Mouse (Mus musculus) granulocyte monocyte progenitor cell, adult 5-6 weeks (primary cell): ENCODE data around the gene Pyroxd1. TPM values are rescaled to one million over a fixed set of nuclear protein-coding genes. Genes with fewer than 3 reads are reported as not detected.

Source experiments
- ATAC-seq: replicated peaks from 2 replicates; pipeline ENCODE4 v1.8.0; 2016; ENCODE audit warnings: mild to moderate bottlenecking, moderate TSS enrichment, inconsistent platforms; ENCODE audit not compliant: poor library complexity, severe bottlenecking
- total RNA-seq, 2 experiments: library from RNA; stranded (forward) in 1 of 2; stranded (reverse) in 1 of 2; fragments of 200-712, 200-1000 nt in 1 of 2; fragments of >200 nt in 1 of 2; fragmentation: Nextera tagmentation in 1 of 2; gene quantifications; 2 replicates each; pipeline ENCODE4 v1.2.3; 2014 to 2017

Gene Pyroxd1
- total RNA-seq, 2 experiments from 2014 or later: 9.3 to 14.0 TPM

GRCm38 (mm10) chr6:142367565-142367964, 22.1 kb downstream of the Pyroxd1 start:
- no peak for ATAC-seq

GRCm38 (mm10) chr6:142369568-142369967, 24.1 kb downstream of the Pyroxd1 start:
- ATAC-seq: no peak

- ATAC-seq: no peak
Measured at GRCm38 (mm10) chr6:142377081-142377480, 31.6 kb downstream of the Pyroxd1 start.

GRCm38 (mm10) chr6:142378576-142379330, 33.3 kb downstream of the Pyroxd1 start:
- ATAC-seq: no peak

- ATAC-seq: peak; percentile 47
Measured at GRCm38 (mm10) chr6:142379961-142380360, 34.5 kb downstream of the Pyroxd1 start.

GRCm38 (mm10) chr6:142381615-142382014, 36.2 kb downstream of the Pyroxd1 start:
- ATAC-seq: no peak

- no peak for ATAC-seq
Measured at GRCm38 (mm10) chr6:142384521-142384920, 39.1 kb downstream of the Pyroxd1 start.

- ATAC-seq: no peak
Measured at GRCm38 (mm10) chr6:142386285-142387010, 41.0 kb downstream of the Pyroxd1 start.

GRCm38 (mm10) chr6:142387011-142387754, 41.7 kb downstream of the Pyroxd1 start, which contains the start of the genes Recql and Golt1b:
TSS of gene Recql (minus strand) at chr6:142387087.
TSS of gene Golt1b (plus strand) at chr6:142387221.
- peak; percentile 93 for ATAC-seq

GRCm38 (mm10) chr6:142387755-142388271, 42.4 kb downstream of the Pyroxd1 start:
- ATAC-seq: no peak

GRCm38 (mm10) chr6:142389101-142389500, 43.6 kb downstream of the Pyroxd1 start:
- ATAC-seq: no peak

GRCm38 (mm10) chr6:142392312-142392711, 46.9 kb downstream of the Pyroxd1 start:
- no peak for ATAC-seq

GRCm38 (mm10) chr6:142394669-142395068, 49.2 kb downstream of the Pyroxd1 start:
- no peak for ATAC-seq

- ATAC-seq: no peak
Measured at GRCm38 (mm10) chr6:142395756-142396155, 50.3 kb downstream of the Pyroxd1 start.

GRCm38 (mm10) chr6:142411140-142411539, 65.7 kb downstream of the Pyroxd1 start:
- no peak for ATAC-seq

Other genes with a start within 250 kb of the Pyroxd1 start
- gene Slco1a6, start 137.1 kb upstream of the Pyroxd1 start, total RNA-seq (2014; fragmentation: Nextera tagmentation): not detected in 2 replicates
- gene Slco1a6, start 137.1 kb upstream of the Pyroxd1 start, total RNA-seq (2017): not detected in 2 replicates
- gene Iapp, start 47.2 kb upstream of the Pyroxd1 start, total RNA-seq (2014; fragmentation: Nextera tagmentation): not detected in 2 replicates
- gene Iapp, start 47.2 kb upstream of the Pyroxd1 start, total RNA-seq (2017): not detected in 2 replicates
- gene Slco1a5, start 22.7 kb upstream of the Pyroxd1 start, total RNA-seq (2014; fragmentation: Nextera tagmentation): not detected in 2 replicates
- gene Slco1a5, start 22.7 kb upstream of the Pyroxd1 start, total RNA-seq (2017): not detected in 2 replicates
- gene Recql, start 41.4 kb downstream of the Pyroxd1 start, total RNA-seq (2014; fragmentation: Nextera tagmentation): 44.0 and 62.4 TPM in 2 replicates
- 35.8 and 45.6 TPM in 2 replicates for gene Recql, start 41.4 kb downstream of the Pyroxd1 start, total RNA-seq (2017)
- gene Golt1b, start 41.6 kb downstream of the Pyroxd1 start, total RNA-seq (2014; fragmentation: Nextera tagmentation): 27.1 and 32.9 TPM in 2 replicates
- gene Golt1b, start 41.6 kb downstream of the Pyroxd1 start, total RNA-seq (2017): 35.3 and 36.2 TPM in 2 replicates
- not detected in 2 replicates for gene Spx, start 67.8 kb downstream of the Pyroxd1 start, total RNA-seq (2014; fragmentation: Nextera tagmentation)
- gene Spx, start 67.8 kb downstream of the Pyroxd1 start, total RNA-seq (2017): 0.09 TPM in 1 of 2 replicates, not detected in the other
- not detected in 2 replicates for gene Gys2, start 127.5 kb downstream of the Pyroxd1 start, total RNA-seq (2014; fragmentation: Nextera tagmentation)
- not detected in 2 replicates for gene Gys2, start 127.5 kb downstream of the Pyroxd1 start, total RNA-seq (2017)
- gene Ldhb, start 162.3 kb downstream of the Pyroxd1 start, total RNA-seq (2014; fragmentation: Nextera tagmentation): 64.1 and 67.3 TPM in 2 replicates
- 41.2 and 42.4 TPM in 2 replicates for gene Ldhb, start 162.3 kb downstream of the Pyroxd1 start, total RNA-seq (2017)
- not detected in 2 replicates for gene Kcnj8, start 226.0 kb downstream of the Pyroxd1 start, total RNA-seq (2014; fragmentation: Nextera tagmentation)
- gene Kcnj8, start 226.0 kb downstream of the Pyroxd1 start, total RNA-seq (2017): not detected in 2 replicates